Mouse (Mus musculus): ENCODE measurements around the gene Phf23.

DNA sequence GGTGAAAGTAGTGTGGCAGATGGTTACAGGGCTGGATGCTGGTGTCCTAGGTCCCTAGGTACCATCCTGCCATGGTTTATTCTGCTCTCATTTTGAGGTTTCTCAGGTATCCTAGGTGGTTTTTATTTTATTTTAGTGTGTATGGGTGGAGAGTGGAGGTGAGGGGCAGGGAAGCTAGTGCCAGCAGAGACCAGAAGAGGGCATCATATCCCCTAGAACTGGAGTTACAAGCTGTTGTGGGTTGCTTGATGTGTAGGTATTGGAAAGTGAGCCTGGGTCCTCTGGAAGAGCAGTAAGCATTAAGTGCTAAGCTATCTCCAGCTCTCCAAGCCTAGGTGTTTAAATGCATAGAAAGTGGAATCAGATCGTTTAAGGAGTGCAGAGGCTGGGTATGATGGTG is 43.3 kb upstream of the Phf23 start:
- no peak for TF ChIP-seq CTCF (IDR thresholded peaks at IDR 0.05; ENCODE audit: borderline replicate concordance, insufficient read depth, low read depth, low read length)
- no peak for TF ChIP-seq POLR2A (IDR thresholded peaks at IDR 0.05; ENCODE audit: borderline replicate concordance, insufficient read depth, low read length)
